Mouse (Mus musculus): ENCODE measurements at regions not wholly inside any gene's neighbourhood (a gene's known extent, or its start where the extent isn't known, plus 50 kb on each side); places are given as distances from the start of the nearest gene placed in this dataset.

DNA sequence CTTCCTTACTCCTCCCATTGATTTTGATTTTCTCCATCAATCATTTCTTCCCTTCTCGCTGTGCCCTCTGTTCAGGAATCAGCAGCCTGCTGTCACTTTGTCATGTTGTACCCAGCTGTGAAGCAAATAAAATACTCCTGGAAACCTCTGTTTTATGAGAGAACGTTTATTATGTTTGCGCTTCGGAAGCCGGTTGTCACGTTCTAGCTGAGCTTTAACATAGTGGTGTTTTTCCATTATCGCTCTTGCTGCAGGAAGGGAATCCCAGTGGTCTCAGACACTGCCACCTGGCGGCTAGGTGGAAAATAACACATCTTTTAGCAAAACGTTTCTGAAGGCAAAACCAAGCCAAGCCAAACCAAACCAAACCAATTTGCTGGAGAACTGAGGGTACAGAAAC lies 190.2 kb upstream of the Gm21798 start:
- TF ChIP-seq CTCF (IDR thresholded peaks at IDR 0.05): peak; percentile 87
- no peak for TF ChIP-seq EP300 (IDR thresholded peaks at IDR 0.05)

Data from lung, postnatal 0 days (tissue).